Mouse (Mus musculus) cerebral cortex, adult 2 months (tissue): Measurements from ENCODE around the gene Glul.

Experiments
- WGBS: fragments of 180-500 bp; shearing (Covaris S2); methylation state at CpG from one replicate; pipeline ENCODE4 v1.1.7; 2018; 5-methylcytosine and 5-hydroxymethylcytosine counted together

Glul gene

DNA sequence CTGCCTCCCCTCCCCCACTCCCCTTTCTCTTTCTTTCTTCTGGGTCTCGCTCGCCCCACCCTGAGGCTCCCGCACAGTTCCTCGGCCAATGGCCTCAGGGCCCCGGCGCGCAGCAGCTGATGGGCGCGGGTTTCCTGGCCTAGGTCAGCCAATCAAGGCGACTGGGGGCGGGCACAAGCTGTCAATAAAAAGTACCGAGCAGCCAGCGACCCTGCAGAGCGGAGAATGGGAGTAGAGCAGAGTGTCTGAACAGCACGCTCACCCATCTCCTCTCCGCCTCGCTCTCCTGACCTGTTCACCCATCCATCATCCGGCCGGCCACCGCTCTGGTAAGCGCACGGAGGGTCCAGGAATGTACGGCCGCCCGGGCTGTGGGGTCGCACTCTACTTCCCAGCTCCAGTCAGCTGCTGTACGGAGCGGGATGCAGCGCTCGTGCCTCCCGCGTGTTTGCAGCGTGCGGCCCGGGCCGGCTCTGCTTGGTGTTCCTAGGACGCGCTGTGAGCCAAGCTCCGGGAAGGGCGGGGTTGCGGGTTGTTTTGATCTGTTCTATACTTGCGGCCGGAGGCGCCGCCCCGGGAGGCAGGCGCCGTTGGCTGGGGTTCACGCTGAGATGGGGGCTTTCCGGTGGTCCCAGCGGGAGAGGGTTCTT is at the start of gene Glul, which contains the start of gene Teddm2:
Gene Glul, plus strand, starts transcription at position 214 of the 650 bp plus-strand sequence.
Gene Teddm2, minus strand, starts transcription at position 498 of the 650 bp plus-strand sequence.
- under 1% methylated on average over 51 of the region's 51 CpGs for WGBS

DNA sequence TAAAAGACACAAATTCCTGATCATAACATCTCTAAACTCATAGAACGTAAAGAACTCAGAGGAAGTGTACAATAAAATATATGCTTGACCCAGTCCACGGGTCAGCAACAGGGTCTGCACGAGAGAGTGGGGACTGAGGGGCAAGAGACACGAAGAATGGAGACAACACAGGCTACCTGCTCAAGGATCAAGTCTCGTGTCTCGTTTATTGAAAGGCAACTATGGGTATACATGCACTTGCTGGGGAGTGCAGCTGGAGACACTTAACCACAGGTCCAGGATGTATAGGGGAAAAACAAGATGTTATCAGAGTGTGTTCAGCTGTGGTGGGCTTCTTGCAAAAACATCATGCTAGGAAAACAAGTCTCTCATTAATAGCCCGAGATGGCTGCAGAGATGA is 47.0 kb upstream of the Glul start:
- WGBS = 84% methylated on average over 7 of the region's 7 CpGs

DNA sequence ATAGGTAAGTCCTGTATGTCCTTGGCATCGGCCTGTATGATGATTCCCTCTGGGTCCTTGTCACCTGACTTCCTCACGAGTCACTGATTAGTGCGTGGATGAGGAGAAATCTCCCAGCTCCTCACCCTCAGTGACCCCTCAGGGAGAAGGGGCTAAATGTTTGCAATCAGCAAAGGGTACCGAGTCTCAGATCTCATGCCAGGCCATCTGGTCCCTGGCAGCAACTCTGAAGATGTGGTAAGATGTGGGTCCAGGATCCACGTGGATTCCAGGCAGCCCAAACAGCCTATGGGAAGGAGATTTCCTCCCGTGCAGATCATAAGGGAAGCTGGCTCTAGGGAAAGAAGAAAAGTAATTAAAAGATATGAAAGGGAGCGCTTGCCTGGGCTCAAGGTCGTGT is 43.8 kb upstream of the Glul start:
- WGBS = 77% methylated on average over 8 of the region's 8 CpGs

DNA sequence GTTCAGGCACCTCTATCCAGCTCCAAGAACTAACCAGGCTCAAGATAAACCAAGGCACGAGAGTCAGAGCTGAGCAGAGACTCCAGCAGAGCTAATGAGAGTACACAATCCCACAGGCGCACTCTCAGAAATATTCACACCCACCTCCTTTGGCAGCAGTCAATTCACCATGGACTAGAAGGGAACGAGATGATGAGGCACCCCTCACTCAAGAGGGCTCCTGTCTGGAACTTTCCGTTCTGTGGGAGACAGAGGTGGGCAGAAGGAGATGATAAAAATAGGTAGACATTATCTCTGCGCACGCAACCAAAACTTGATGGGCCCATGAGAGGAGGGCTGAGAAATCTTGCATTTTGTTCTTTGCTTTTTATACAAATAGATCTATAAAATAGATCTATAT is 25.7 kb upstream of the Glul start, which contains the start of gene Teddm1b:
Gene Teddm1b, plus strand, starts transcription at position 301 of the 400 bp plus-strand sequence.
- 64% methylated on average over 6 of the region's 6 CpGs for WGBS

DNA sequence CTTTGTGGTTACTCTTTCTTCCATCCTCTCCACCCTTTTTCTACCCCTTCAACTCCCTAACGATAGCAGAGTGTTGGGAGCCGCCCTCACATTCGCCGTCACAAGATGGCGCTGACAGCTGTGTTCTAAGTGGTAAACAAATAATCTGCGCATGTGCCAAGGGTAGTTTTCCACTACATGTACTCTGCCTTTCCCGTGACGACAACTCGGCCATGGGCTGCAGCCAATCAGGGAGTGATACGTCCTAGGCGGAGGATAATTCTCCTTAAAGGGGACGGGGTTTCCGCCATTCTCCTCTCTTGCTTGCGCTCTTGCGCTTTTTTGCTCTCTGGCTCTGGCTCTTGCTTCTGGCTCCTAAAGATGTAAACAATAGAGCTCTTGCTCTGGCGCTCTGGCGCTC is 19.4 kb upstream of the Glul start:
- WGBS = 91% methylated on average over 17 of the region's 17 CpGs

DNA sequence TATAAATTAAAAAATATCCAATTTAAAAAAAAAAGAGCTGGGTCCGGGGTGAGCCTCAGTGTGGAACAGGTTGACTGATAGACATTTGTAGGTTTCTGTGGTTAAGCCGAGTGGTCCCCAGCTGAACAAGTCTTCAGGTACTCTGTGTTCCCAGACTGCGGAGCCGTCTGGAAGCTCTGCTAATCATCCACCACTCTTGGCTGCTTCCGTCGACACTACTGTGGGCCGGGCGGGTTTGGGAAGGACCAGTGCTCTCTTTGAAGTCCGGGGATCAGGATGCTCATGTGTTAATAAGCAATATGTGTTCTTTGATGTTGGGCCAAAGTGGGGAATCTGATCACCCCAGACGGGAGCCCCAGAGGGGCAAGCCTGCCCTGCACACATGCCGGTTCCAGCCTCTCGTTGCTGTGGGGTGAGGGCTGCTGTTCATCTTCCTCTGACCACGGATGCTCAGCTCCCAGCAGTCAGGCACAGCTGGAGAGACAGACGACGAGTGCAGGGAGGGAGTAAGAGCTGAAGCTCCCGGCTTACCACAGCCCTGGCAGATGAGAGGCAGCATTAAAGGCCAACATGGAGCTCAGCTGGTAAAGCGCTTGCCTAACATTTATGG is 13.6 kb upstream of the Glul start:
- WGBS = 65% methylated on average over 17 of the region's 17 CpGs

DNA sequence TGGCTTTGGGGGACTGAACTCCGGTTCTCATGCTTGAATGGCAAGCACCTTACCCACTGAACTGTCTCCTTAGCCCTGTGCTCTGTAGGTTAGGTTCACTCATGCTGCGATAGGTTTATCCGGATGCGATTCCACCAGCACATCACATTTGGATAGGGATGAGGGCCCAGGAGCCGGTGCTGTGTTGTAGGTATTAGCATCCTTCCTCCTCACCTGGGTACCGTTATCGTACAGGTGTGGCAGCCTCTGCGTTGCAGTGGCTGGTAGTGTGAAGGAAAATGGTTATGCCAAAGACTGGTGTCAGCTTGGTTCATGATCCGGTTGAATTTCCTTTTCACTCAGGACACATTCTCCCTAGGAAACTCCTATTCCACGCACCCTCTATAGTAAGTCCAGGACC is 9.6 kb upstream of the Glul start:
- 97% methylated on average over 10 of the region's 10 CpGs for WGBS

DNA sequence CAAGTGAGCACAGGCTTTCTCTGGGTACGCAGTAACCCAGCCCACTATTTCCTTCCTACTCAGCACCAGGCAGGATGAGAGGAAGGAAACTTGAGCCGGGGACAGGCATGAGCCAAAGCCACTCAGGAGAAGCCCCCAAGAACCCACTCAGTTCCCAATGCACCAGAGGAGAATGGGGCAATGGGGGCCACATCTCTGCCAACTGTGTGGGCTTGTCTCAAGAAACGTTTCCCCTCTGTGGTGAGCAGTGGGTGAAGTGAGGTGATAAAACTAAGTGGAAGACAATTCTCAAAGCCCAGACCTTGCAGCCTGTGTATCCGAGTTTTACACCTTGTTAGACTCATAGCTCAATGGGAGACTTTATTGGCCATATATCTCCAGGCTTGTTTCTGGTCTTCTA is 8.3 kb upstream of the Glul start, which contains the start of gene Teddm1a:
Gene Teddm1a, plus strand, starts transcription at position 301 of the 400 bp plus-strand sequence.
- 71% methylated on average over 4 of the region's 4 CpGs for WGBS

DNA sequence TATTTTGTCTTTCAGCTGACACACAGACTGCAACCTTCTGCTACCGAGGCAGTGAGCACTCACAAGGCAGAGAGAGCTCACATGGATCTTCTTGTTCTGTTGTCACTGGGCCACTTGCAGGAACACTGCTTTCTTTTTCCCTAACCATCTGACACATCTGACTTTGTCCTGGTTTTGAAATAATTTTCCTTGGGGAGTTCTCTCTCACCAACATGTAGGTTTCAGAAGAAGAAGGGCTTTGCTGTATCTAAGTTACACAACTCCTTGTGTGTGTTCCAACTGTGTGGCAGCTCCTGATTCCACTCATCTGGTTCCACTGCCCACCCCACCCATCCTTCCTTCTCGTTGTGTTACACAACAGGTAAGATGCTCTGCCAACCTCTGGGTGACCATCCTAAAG is 6.0 kb upstream of the Glul start:
- 53% methylated on average over 2 of the region's 2 CpGs for WGBS

DNA sequence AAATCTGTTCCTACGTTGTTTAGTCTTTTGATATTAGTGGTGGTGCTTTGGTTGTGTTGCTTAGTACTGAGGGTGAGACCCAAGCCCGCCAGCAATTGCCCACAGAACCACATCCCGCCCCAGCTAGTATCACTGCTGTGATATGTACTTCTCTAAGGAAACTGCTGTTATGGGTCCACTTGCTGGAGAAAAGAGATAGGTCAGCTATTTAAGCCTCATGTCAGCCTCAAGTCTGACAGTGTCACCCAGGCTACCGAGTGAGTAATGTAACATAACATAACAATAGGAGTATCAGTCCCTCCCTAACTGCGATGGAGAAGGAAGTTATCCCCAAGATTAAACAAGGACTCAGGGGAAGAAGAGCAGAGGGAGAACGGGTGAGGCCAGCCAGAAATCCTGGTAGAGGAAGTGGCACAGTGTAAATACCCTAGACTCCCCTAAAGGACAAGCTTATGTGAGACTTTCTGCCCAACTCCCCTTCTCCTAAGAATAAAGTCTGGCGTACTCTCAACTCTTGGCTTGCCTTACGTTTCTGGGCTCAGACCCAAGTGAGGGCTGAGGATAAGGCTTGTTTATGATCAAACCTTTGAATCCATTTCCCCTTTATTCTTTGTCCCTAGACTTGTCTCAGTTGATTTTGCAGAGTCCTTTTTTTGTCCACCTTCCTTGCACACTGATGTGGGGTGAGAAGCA is 5.4 kb upstream of the Glul start:
- 41% methylated on average over 8 of the region's 8 CpGs for WGBS

DNA sequence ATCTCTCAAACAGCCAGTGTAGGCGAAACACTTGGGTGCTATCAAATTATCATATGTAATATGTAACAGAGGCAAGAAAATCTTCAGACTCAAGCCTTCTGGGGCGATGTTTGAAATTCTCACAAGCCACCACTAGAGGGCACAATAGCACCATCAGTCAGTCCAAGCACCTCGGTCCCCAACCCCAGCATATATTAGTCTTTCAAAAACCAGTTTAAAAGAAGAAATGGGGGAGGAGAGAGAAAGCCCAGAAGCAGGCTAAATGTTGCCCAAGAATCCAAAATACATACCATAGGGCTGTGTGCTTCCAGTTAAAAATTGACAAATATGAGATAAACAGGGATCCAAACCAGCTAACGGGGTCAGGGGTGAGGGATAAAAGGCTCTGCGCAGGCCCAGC is 4.8 kb upstream of the Glul start:
- WGBS = 31% methylated on average over 5 of the region's 5 CpGs

DNA sequence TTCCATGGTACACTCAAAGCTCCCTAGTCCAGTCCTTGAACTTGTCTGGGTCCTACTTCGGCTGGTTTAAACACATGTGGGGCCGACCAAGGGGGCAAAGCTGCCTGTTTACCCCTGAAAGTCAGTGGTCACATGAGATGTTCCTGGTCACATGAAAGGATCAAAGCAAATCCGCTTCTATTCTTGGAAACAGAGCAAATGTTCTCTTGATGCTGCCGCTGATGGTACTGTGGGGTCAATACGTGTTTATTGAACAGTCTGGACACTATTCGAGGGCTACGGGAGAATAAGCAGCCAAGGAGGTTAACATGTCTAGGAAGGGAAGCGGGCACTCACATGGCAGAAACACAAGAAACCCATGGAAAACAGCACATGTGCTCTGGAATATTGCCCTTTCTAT is 2.5 kb upstream of the Glul start:
- 82% methylated on average over 8 of the region's 8 CpGs for WGBS

DNA sequence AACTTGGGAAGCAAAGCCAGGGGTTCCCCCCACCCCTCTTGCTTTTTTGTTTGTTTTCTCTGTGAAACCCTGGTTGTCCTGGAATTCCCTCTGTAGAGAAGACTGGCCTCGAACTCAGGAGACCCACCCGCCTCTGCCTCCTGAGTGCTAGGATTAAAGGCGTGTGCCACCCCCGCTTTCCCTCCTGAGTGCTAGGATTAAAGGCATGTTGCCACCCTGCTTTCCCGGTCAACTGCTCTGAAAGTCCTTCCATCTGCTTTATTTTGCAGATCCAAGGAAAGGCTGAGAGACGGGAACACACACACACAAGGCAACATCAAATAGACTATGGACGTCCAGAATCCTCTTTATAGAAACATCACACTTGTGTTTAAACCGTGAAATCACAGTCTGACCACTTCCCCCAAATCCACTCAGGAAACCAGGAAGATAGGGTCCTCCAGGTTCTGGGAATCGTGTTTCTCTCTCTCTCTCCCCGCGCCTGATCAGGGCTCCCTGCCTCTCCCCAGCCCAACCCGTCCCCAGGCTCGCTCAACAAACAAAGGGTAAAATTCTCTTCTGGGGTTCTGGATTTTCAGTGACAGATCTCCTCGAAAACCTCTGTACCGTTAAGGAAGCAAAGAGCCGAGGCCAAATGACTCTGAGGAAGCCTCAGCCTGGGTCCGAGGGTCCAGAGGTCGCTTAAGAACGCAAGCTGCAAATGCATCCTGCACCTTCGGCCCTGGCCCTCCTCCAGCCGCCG is 584 bp upstream of the Glul start:
- WGBS = 8% methylated on average over 22 of the region's 22 CpGs

DNA sequence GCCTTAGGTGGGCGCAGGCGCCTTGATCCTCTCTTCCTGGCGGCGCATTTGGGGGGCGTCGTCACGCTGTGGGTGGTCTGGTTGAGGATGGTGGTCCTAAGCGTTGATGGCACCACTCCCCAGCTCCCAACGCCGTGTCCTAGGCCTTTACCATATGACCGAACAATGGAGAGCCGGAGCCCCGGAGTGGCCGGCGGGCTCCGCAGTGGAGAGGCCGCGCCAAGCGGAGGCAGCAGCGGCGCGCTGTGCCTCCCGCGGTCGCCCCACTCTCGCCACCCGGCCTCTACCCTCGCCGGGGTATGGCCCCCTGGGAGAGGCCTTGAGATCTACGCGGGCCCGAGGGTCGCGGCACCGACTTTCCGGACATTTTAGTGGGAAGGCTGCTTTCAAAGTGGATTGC is 637 bp downstream of the Glul start:
- WGBS = under 1% methylated on average over 36 of the region's 36 CpGs

DNA sequence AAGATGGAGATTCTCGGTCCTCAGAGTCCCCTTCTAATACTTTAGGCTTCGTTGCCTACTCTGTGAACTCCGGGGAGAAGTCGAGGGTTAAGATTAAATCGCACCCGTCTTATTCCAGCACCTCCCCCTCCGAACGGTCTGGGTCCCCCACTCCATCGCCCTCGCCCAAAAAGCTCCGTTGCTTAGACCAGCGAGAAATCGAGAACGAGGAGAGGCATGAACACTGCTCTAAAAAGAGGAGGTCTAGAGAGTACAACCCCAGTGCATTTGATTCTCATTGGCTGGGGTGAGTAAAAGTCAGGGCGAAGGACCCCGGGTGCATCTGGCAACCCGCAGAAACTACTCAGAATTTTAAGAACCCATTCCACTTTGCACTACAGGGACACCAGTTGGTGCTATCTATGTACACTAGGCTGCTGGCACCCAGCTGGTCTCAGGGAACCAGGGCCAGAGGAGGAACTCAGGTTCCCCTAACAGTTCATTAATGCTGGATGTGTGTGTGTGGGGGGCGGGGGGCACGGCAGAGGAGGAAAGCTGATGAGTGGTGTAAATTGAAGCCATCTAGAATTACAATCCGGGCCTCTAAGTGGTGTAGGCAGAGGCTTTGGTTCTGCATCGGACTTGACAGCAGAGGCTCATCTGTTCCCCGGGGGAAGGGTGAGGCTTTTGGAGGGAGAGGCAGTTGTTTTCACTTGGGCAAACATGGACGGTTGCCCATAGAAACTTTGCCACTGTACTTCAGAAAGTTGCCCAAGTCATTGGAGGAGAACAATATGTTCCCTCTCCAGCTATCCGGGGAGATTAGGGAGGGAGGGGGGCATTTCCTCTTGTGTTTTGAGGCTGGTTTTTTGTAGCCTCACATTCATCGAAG is 1.4 kb downstream of the Glul start:
- WGBS = 2% methylated on average over 25 of the region's 25 CpGs

DNA sequence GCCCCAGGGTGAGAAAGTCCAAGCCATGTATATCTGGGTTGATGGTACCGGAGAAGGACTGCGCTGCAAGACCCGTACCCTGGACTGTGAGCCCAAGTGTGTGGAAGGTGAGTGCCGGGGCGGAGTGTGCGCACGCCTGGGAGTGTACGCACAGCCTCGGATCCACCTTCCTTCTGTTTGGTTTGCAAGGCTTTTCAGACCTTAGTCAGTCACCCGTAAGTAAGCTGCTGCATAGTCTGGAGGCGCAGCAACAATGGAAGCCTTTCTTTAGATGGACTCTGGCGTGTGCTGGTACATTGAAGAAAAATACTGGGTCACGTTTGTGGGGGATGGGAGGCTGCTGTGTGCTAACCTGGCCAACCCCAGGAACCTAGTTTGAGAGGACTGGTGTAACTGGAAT is 3.3 kb downstream of the Glul start:
- WGBS = 56% methylated on average over 13 of the region's 13 CpGs

DNA sequence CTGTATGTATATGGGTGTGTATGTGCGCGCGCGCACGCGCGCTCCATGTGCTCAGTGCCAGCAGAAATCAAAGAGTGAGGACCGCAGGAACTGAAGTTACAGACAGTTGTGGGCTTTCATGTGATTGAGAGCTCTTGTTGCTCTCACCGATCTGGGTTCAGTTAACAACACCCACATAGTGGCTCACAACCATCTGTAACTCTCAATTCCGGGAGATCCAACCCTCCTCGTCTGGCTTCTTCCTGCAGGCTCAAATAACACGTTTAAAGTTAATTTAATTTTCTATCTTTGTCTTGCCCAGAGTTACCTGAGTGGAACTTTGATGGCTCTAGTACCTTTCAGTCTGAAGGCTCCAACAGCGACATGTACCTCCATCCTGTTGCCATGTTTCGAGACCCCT is 4.5 kb downstream of the Glul start:
- WGBS = 55% methylated on average over 14 of the region's 14 CpGs

DNA sequence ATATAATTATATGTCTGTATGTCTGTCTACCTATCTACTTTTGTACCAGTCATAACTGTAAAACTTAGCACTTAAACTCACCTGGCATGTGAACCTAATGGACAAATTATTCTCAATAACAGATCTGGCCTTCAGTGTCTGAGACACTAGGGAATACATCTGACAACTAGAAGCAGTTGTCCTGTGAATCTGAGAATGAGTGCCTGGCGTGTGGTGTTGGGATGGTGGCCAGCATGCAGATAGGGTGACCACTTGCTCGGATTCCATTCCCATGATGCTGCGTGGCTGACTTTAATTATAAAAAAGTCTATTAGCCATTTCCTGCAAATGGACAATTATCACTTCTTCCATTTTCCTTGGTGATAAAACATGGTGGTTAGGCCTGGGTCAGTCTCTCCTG is 6.1 kb downstream of the Glul start:
- 72% methylated on average over 3 of the region's 3 CpGs for WGBS

DNA sequence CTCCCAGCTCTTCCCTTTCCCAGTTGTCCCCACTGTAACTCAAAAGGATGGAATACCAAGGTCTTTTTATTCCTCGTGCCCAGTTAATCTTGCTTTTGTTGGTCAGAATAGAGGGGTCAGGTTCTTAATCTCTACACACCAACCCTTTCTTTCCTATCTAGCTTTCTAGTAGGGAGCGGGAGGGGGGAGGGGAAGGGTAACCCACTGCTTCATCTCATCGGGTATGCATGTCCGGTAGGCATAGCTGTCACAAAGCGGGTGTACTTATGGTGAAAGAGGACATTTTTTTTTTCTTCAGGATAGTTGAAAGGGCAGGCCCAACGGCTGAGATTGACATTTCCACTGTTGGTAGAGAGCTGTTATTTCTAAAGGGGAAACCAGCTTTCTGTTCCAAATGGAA is 8.5 kb downstream of the Glul start:
- 67% methylated on average over 6 of the region's 6 CpGs for WGBS

DNA sequence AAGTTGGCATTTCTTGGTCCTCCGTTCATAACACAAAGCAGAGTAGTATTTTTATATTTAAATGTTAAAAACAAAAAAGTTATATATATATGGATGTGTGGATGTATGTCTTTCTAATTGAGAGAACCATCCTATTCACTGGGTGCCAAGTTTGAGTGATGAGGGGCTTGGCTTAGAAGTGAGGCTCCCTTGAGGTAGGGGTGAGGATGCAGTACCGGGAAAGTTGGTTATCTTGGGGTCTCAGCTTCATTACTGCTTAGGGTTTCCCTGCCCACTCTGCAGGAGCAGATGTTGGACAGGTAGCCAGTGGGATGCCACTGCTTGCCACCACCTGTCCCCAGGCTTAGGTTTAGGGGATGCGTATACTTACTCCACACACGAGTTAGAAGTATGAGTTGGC is 9.0 kb downstream of the Glul start:
- 73% methylated on average over 4 of the region's 4 CpGs for WGBS

DNA sequence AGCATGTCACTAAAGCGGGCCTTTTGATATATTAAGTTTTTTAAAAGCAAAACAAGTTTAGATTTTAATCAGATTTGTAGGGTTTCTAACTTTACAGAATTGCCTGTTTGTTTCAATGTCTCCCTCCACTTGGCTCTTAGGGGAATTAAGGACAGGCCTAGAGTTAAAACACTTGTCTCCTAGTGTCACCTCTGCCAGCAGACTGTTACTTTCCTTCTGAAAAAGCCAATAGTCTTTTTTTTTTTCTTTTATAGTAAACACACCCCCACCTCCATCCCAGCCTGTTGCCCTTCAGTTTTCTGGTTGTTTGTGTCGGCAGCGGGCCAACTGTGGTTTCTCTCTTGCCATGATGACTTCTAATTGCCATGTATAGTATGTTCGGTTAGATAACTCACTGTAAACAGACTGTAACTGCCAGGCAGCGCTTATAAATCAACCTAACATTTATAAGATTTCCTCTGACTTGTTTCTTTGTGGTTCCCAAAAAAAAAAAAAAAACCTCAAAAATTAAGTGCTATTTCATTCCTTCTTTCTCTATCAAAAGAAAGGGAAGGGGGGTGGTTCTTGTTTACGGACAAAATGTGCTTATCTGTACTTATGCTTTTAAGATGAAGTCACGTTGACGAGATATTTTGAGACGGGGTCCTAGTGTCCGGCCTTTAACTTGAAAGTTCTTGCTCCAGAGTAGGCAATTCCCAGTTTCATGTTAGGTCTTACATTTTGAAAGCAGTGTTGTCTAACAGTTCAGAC is 9.6 kb downstream of the Glul start:
- WGBS = 74% methylated on average over 10 of the region's 10 CpGs
